Mouse (Mus musculus): ENCODE results near the gene Amotl1.

DNA sequence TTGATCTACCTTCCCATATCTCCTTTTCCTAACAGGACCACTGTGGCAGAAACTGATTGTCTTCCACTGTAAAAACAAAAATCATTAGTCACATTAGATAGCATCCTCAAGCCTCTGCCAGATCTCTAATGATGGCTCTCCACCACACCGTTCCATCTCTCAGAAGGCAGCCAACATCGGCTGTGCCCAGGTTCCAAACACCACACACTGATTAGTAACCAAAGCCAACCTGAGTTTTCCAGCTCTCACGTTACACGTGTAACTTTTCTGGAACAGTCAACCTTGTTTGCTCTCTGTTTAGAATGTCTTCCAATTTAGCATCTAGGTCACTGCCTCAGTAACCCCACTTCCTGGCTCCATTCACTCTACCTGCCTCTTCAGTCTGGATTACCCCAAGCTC is 51.0 kb downstream of the Amotl1 start:
- no peak for TF ChIP-seq CTCF (IDR thresholded peaks at IDR 0.05; ENCODE audit: control insufficient read depth, insufficient read depth, insufficient read length)
- no peak for TF ChIP-seq MYOG (IDR thresholded peaks at IDR 0.05; ENCODE audit: control insufficient read depth, extremely low read depth, insufficient read length)
- no peak for TF ChIP-seq FOSL1 (IDR thresholded peaks at IDR 0.05; ENCODE audit: insufficient read depth, low read length, poor library complexity, severe bottlenecking)

Measured in C2C12 (cell line).